Mouse (Mus musculus): ENCODE measurements around the gene Zfp385a. TPM values are rescaled to one million over a fixed set of nuclear protein-coding genes. Genes with fewer than 3 reads are reported as not detected.

Zfp385a gene
- 10 to 100 TPM; 16.6 to 18.4 TPM for total RNA-seq (2021)
- long read RNA-seq, experiment 1, partial matches to known transcripts = 4 of 6 reads
- long read RNA-seq, experiment 1, other reads (novel, unspliced or antisense) = 0 of 6 reads
- long read RNA-seq, experiment 2, partial matches to known transcripts = 6 of 8 reads
- long read RNA-seq, experiment 2, other reads (novel, unspliced or antisense) = 0 of 8 reads

GRCm38 (mm10) chr15:103339961-103340337 lies at the start of gene Zfp385a:
Zfp385a (minus strand) TSS chr15:103340093.
- intact Hi-C loops (cut with DNase I) = no loop called here
- DNase-seq = peak in 1 of 2 experiments; percentile 54

- intact Hi-C loops (cut with DNase I) = loop anchor here (1.0 to 2.0 kb wide), 3 partner anchors 22 to 42 kb away; partner anchors contain the start of gene Itga5
- no peak for DNase-seq
Observed at GRCm38 (mm10) chr15:103388556-103389145, 48.8 kb upstream of the Zfp385a start.

GRCm38 (mm10) chr15:103383771-103384488 lies 44.0 kb upstream of the Zfp385a start:
- intact Hi-C loops (cut with DNase I) = loop anchor here (2.0 kb wide), 1 partner anchor 15 kb away; no protein-coding TSS in a partner anchor
- DNase-seq = peak; percentile 77 to 81

- intact Hi-C loops (cut with DNase I) = loop anchor here (2.0 kb wide), 1 partner anchor 14 kb away; no protein-coding TSS in a partner anchor
- DNase-seq = peak; percentile 69 to 78
Observed at GRCm38 (mm10) chr15:103382795-103383406, 43.0 kb upstream of the Zfp385a start.

- no peak for DNase-seq
- intact Hi-C loops (cut with DNase I) = loop anchor here (2.0 kb wide), 1 partner anchor 13 kb away; no protein-coding TSS in a partner anchor
Observed at GRCm38 (mm10) chr15:103382075-103382474, 42.2 kb upstream of the Zfp385a start.

GRCm38 (mm10) chr15:103378665-103379356 lies 38.9 kb upstream of the Zfp385a start:
- no peak for DNase-seq
- intact Hi-C loops (cut with DNase I) = no loop called here

- intact Hi-C loops (cut with DNase I) = no loop called here
Observed at GRCm38 (mm10) chr15:103377752-103378664, 38.1 kb upstream of the Zfp385a start.

GRCm38 (mm10) chr15:103376837-103377269 lies 37.0 kb upstream of the Zfp385a start:
- intact Hi-C loops (cut with DNase I) = no loop called here
- peak; percentile 60 to 67 for DNase-seq

More at GRCm38 (mm10) chr15:103377752-103378664, 38.1 kb upstream of the Zfp385a start:
- DNase-seq = no peak

- intact Hi-C loops (cut with DNase I) = no loop called here
- no peak for DNase-seq
Observed at GRCm38 (mm10) chr15:103375112-103375800, 35.4 kb upstream of the Zfp385a start.

- no peak for DNase-seq
- intact Hi-C loops (cut with DNase I) = no loop called here
Observed at GRCm38 (mm10) chr15:103372461-103372860, 32.6 kb upstream of the Zfp385a start.

GRCm38 (mm10) chr15:103371741-103372140 lies 31.8 kb upstream of the Zfp385a start:
- no peak for DNase-seq
- intact Hi-C loops (cut with DNase I) = no loop called here

GRCm38 (mm10) chr15:103371208-103371607 lies 31.3 kb upstream of the Zfp385a start:
- peak in 1 of 2 experiments; percentile 60 for DNase-seq
- intact Hi-C loops (cut with DNase I) = no loop called here

- intact Hi-C loops (cut with DNase I) = no loop called here
- no peak for DNase-seq
Observed at GRCm38 (mm10) chr15:103370462-103370861, 30.6 kb upstream of the Zfp385a start.

- intact Hi-C loops (cut with DNase I) = loop anchor here (2.0 kb wide), 1 partner anchor 14 kb away; no protein-coding TSS in a partner anchor
Observed at GRCm38 (mm10) chr15:103369123-103369522, 29.2 kb upstream of the Zfp385a start.

GRCm38 (mm10) chr15:103368179-103368940 lies 28.5 kb upstream of the Zfp385a start:
- intact Hi-C loops (cut with DNase I) = loop anchor here (2.0 kb wide), 1 partner anchor 14 kb away; no protein-coding TSS in a partner anchor
- no peak for DNase-seq

More at GRCm38 (mm10) chr15:103369123-103369522, 29.2 kb upstream of the Zfp385a start:
- DNase-seq = no peak

GRCm38 (mm10) chr15:103366376-103367149 lies 26.7 kb upstream of the Zfp385a start, which contains the start of gene Itga5:
Itga5 (minus strand) TSS chr15:103366763.
- intact Hi-C loops (cut with DNase I) = loop anchor here (1.0 kb wide), 1 partner anchor 22 kb away; no protein-coding TSS in a partner anchor
- DNase-seq = peak; percentile 85 to 90

Data from heart, postnatal 14 days (tissue).